Mouse (Mus musculus): ENCODE results near the gene Actn3.

DNA sequence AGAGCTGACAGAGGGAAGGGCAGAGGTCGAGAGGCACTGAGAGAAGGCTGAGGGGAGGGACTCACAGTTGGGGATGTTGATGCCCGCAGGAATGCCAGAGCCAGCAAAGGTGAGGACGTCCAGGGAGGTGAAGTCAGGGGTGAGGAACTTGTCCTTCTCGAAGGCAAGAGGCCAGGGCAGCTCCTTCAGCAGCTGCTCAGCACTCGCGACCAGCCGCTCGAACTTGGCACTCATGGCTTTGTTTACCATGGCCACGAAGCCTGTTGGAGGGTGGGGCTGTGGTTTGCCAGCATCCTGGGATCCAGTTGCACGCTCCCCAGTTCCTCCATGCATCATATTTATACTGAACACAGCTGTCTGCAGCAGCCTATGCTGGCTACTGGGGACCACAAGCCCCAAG lies 39.1 kb upstream of the Actn3 start:
- TF ChIP-seq CTCF (conservative IDR thresholded peaks at IDR 0.05; ENCODE audit: insufficient read depth, insufficient read length, low read depth, low read length) (no peak), POLR2A (IDR thresholded peaks at IDR 0.05; ENCODE audit: low read depth, low read length) (no peak)

All from kidney, adult 2 months (tissue).